Mouse (Mus musculus): ENCODE data around the gene Pimreg.

GRCm38 (mm10) chr11:72039599-72040386 is 2.0 kb upstream of the Pimreg start:
- TF ChIP-seq EP300 (IDR thresholded peaks at IDR 0.05) (no peak), CTCF (IDR thresholded peaks at IDR 0.05) (no peak)
